In the genomic region with DNA sequence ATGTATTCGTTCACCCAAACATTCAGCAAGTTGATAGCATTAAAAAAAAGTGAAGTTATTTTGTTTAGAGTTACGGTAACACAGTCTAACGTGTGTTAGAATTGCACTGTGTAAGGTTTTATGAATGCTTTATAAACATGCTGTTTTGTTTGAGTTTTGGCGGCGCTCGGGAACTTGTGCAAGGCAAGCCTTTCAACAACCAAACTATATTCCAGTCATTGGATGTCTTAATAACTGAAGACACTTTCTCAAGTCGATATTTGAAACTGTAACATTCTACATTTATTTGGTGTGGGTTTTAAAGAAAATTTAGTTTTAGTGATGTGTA, we compare ENCODE assay signal across 8 mouse cellular contexts. TPM values are rescaled to one million over a fixed set of nuclear protein-coding genes. Genes with fewer than 3 reads are reported as not detected.
A peak's percentile ranks its signal among the peaks of the same experiment; 100 is the strongest.
DNase-seq lines count a peak whose midpoint lies in the region; ATAC-seq and TF ChIP-seq lines count a peak whose summit lies in the region.

No protein-coding gene starts in this region.

- peak overlapping the region; percentile 95 for H3K4me2 ChIP-seq in heart, embryonic 16.5 days (ENCODE audit: low read depth, low read length)
- peak overlapping the region; percentile 86 for H3K4me2 ChIP-seq in liver, embryonic 15.5 days

- no peak for TF ChIP-seq CTCF in ES-Bruce4 (IDR thresholded peaks at IDR 0.05; ENCODE audit: low read depth, low read length)

- TF ChIP-seq POLR2A in ES-Bruce4 (IDR thresholded peaks at IDR 0.05; ENCODE audit: insufficient read depth, low read length): no peak

- H3K4me1 ChIP-seq in ES-Bruce4 (ENCODE audit: control insufficient read depth, insufficient read depth, low read length): no peaks in the 10 kb centered on the region
- peaks cover 6% of the 10 kb centered on the region for H3K4me1 ChIP-seq in heart, embryonic 16.5 days (ENCODE audit: control insufficient read depth, insufficient read depth, low read length)
- peaks cover 20% of the 10 kb centered on the region for H3K4me1 ChIP-seq in liver, embryonic 15.5 days (replicated peaks)

- H3K4me3 ChIP-seq in ES-Bruce4 (ENCODE audit: low read depth, low read length): peak overlapping the region; percentile 60; the same call in 1 of the 2 replicates
- H3K4me3 ChIP-seq in heart, embryonic 16.5 days (ENCODE audit: low read length): peak overlapping the region; percentile 91
- H3K4me3 ChIP-seq in liver, embryonic 15.5 days (replicated peaks): peak overlapping the region; percentile 65

- no peaks in the 10 kb centered on the region for H3K27me3 ChIP-seq in ES-Bruce4 (ENCODE audit: control insufficient read depth, insufficient read depth, low read length, poor library complexity, severe bottlenecking)
- no peaks in the 10 kb centered on the region for H3K27me3 ChIP-seq in heart, embryonic 16.5 days (ENCODE audit: control insufficient read depth, insufficient read depth, low read length)
- H3K27me3 ChIP-seq in liver, embryonic 15.5 days: peaks cover 34% of the 10 kb centered on the region

- WGBS in heart, embryonic 16.5 days: 18% methylated on average over 7 of the region's 7 CpGs
- WGBS in liver, embryonic 15.5 days (ENCODE audit: insufficient replicate concordance): 15% methylated on average over 7 of the region's 7 CpGs

- no peak for ATAC-seq in heart, embryonic 16.5 days (replicated peaks; ENCODE audit: extremely low read depth, insufficient read depth, low FRiP score)
- ATAC-seq in liver, embryonic 15.5 days (ENCODE audit: insufficient read depth): no peak
- ATAC-seq in activated CD4-positive, CD25-positive, alpha-beta regulatory T cell, adult 4 months: no peak

- peak overlapping the region; percentile 97; the same call in 1 of the 2 replicates for H3K9ac ChIP-seq in ES-Bruce4 (ENCODE audit: low read depth, poor library complexity, severe bottlenecking)
- peak overlapping the region; percentile 90 for H3K9ac ChIP-seq in heart, embryonic 16.5 days (ENCODE audit: low read length)
- H3K9ac ChIP-seq in liver, embryonic 15.5 days: no peak overlapping the region

- H3K36me3 ChIP-seq in ES-Bruce4 (ENCODE audit: control insufficient read depth, insufficient read depth, low read length, poor library complexity, severe bottlenecking): no peaks in the 10 kb centered on the region
- no peaks in the 10 kb centered on the region for H3K36me3 ChIP-seq in heart, embryonic 16.5 days (ENCODE audit: control insufficient read depth, insufficient read depth)
- no peaks in the 10 kb centered on the region for H3K36me3 ChIP-seq in liver, embryonic 15.5 days (replicated peaks)

- TF ChIP-seq EP300 in ES-Bruce4 (IDR thresholded peaks at IDR 0.05; ENCODE audit: insufficient read depth, low read depth, low read length): no peak

- DNase-seq in heart, adult 11 months: peak; percentile 23
- no peak for DNase-seq in heart, postnatal 4 days
- DNase-seq in cerebellum, postnatal 10 days: no peak
- DNase-seq in embryo, embryonic 11 days: no peak

- no peak overlapping the region for H3K27ac ChIP-seq in ES-Bruce4 (ENCODE audit: insufficient read depth, low read length)
- H3K27ac ChIP-seq in heart, embryonic 16.5 days (ENCODE audit: low read length): no peak overlapping the region
- H3K27ac ChIP-seq in liver, embryonic 15.5 days (replicated peaks): no peak overlapping the region

- no peaks in the 10 kb centered on the region for H3K9me3 ChIP-seq in ES-Bruce4 (replicated peaks; ENCODE audit: control insufficient read depth, insufficient read depth, low read length, poor library complexity, severe bottlenecking)
- no peaks in the 10 kb centered on the region for H3K9me3 ChIP-seq in heart, embryonic 16.5 days (replicated peaks; ENCODE audit: control insufficient read depth, low read length)
- H3K9me3 ChIP-seq in liver, embryonic 15.5 days (replicated peaks): no peaks in the 10 kb centered on the region

RNA-seq across cellular contexts. Expression of gene Dcbld1, which starts 1.2 kb away (rescaled TPM):
- total RNA-seq in heart, postnatal 4 days (2021): 1 to 10 TPM; 6.0 to 6.2 TPM
- 19.7 and 20.4 TPM in 2 replicates for polyA plus RNA-seq in ES-Bruce4 (2011; ENCODE audit: insufficient read depth, insufficient read length, low read depth, missing spikeins)
- polyA plus RNA-seq in heart, embryonic 16.5 days (2015; fragmentation: Nextera tagmentation; extraction: Ambion mirVana): 8.8 and 9.8 TPM in 2 replicates
- polyA plus RNA-seq in liver, embryonic 15.5 days (2015; fragmentation: Nextera tagmentation; extraction: Ambion mirVana): 4.4 TPM in 2 replicates
- under 1 TPM in 1 of 2 experiments, not detected in 1; 0.07 TPM for polyA plus RNA-seq in activated CD4-positive, CD25-positive, alpha-beta regulatory T cell, adult 4 months (2017; shearing (Covaris generic))

RNA-seq across cellular contexts. Expression of gene Ros1, which starts 39.6 kb away (rescaled TPM):
- total RNA-seq in heart, postnatal 4 days (2021): not detected
- not detected in 2 replicates for polyA plus RNA-seq in ES-Bruce4 (2011; ENCODE audit: insufficient read depth, insufficient read length, low read depth, missing spikeins)
- polyA plus RNA-seq in heart, embryonic 16.5 days (2015; fragmentation: Nextera tagmentation; extraction: Ambion mirVana): not detected in 2 replicates
- 0.01 TPM in 1 of 2 replicates, not detected in the other for polyA plus RNA-seq in liver, embryonic 15.5 days (2015; fragmentation: Nextera tagmentation; extraction: Ambion mirVana)
- polyA plus RNA-seq in activated CD4-positive, CD25-positive, alpha-beta regulatory T cell, adult 4 months (2017; shearing (Covaris generic)): not detected
